Mouse (Mus musculus): ENCODE data around the gene Mdm4.
A peak's percentile ranks its signal among the peaks of the same experiment; 100 is the strongest.

Mdm4 gene

DNA sequence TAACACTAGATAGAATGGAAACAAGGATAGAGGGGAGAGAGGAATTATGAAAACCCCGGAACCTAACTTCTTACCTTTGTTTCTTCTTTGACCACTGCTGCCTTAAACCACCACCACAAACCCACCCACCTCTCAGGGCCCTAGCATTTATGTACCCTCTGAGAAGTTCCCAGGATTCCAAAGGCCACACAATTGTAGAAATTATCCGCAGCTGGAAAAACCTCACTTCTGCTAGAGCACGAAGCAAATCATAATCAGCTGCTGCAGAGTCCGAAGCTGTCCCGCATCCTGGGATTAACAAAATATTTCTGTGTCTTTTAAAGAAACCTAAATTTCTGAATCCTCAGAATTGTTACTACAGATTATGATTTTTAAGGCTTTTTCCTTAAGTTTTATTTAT lies at the start of gene Mdm4:
Mdm4 (minus strand) TSS at position 101 of the 400 bp plus-strand sequence.
- DNase-seq (ENCODE audit: low read depth, low spot score): no peak

DNA sequence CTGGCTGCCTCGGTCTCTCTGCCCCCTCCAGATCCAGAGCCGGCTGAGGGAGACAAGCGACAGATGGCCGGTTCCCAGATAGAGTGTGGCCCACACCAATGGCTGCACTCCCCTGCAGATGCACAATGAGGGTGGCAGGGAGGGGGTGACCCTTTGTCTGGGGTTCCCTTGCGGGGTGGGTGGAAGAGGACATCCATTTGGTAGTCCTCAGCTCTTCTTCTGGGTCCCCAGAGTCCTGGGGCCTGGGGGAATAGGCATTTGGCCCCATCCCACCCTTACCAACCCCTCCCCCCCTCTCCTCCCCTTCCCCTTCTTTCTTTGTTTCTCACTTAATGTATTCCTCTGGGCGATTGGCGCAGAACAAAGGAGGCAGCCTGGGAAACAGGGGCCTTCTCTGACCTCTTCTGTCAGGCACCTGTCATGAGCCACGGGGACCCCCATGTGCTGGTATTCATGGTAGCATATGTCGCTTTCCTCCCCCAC lies 49.8 kb upstream of the Mdm4 start:
- no peak for DNase-seq (ENCODE audit: low read depth, low spot score)

DNA sequence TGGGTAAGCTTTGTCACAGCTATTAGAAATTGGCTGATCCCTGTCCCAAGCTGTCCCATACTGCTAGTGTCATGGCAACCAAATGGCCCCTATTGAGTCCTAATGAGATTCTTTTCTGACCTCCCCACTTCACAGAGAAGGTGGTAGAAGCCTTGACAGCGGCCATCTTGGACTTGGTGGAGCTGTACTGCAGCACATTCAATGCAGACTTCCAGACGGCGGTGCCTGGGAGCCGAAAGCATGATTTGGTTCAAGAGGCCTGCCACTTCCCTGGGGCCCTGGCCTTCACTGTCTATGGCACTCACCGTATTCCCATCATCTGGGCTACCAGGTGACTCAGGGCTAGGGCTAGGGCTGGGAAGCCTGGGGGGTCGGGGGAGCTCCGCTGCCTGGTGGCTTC lies 49.1 kb upstream of the Mdm4 start:
- no peak for DNase-seq (ENCODE audit: low read depth, low spot score)

DNA sequence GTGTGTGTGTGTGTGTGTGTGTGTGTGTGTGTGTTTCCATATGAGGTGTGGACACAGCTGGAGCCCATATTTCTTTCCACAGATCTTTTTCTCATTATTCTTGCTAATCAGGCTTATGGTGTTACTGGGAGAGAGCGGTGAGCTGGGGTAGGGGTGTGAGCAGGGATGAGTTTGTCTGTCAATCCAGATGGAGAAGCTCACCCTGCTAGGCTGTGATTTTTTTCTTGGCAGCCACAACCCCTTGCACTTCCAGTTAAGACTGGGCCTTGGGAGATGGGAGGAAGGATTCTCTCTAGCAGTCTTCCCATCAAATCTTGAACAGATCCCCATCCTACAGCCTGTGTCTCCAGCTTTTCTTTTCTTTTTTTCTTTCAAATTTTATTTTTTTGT lies 48.0 kb upstream of the Mdm4 start:
- DNase-seq (ENCODE audit: low read depth, low spot score): no peak

DNA sequence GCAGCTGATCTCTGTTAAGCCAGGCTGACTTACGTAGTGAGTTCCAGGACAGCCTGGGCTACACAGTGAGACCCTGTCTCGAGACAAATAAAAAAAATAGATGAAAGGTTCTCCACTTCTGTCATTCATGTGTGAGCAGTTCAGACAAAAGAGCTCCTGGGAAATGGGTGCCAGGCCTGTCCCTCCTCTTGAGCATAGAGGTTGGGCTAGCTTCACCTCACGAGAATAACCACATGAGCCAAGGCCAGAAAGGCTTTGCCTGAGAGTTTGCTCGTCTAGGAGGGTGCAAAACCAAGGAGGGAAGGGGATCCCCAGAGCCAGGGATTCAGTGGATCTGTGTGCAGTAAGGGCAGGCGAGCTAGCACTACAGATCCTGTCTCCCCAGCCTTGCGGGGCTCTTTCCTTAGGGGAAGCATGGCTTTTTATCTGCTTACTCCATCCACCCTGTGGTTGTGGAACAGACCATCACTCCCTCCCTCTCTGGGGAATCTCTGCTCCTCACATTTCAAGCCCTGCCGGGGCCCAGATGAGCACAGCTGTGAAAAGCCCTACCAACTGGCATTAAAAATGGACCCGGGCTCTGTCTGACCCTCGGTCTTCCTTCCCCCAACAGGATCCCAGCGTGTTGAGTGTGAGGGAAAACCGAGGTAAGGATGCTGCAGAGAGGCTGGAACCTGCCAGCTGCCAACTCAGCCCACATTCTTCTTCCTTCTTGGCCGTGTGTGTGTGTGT lies 47.4 kb upstream of the Mdm4 start:
- no peak for DNase-seq (ENCODE audit: low read depth, low spot score)

DNA sequence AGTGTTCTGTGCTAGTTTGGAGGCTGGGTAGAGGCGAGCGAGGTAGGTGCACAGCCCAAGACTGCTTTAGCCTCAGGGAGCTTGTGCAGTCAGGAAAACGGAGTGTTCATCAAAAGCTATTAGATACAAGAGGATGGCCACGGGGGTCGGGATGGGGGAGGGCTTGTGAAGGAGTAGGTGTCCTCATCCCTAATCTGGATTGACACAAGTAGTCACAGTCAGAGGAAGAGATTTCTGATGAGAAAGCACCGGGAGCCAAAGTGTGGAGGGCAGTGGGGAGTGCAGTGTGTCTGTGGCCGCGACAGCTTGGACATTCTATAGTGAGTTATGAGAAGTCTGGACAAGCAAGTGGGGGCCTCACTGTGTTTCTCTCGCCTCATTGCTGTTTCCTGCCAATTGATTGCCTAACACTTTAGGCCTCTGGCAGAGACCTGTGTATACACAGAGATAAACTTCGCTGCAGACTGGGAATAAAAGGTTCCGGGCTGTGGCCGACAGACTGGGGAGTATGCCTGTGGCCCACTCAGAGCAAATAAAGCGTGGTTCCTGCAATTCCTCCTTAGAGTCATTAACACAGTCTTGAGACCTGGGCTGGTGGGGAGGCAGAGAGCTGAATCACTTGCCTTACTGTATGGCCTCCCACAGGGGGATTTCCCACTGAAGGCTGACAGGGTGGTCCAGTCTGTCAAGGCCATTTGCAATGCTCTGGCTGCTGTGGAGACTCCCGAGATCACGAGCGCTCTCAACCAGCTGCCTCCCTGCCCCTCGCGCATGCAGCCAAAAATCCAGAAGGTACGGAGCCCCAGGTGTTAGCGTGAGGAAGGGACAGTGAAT lies 46.5 kb upstream of the Mdm4 start:
- no peak for DNase-seq (ENCODE audit: low read depth, low spot score)

DNA sequence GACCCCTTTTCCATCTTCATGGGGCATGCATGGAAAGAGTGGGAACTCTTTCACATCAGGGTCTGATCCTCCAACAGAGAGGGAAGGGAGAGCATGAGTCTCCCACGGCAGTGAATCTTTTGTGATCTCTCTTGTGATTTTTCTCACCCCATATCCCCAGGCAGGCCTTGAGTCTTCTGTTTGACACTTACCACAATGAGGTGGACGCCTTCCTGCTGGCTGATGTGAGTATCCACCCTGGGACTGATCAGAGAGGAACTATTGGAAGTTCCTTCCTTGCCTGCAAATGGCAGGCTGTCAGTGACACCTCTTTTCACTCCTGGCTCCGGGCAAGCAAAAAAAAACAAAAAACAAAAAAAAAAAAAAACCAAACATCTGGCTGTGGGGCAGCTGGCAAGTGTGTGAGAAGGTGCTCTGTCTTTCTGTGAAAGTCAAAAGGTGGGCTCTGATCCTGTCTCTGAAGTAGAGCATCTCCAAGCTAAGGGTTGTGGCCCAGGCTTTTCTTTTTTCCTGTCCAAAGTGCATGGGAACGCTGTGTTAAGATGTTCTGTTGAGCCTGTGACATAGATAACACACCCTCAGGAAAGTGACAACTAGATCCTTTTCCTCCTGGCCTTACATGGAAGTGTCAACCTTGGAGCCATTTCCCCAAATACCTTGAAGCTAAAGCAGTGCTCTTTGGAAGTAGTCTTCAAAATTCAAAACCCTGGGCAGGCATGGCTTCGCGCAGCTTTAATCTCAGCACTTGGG lies 45.5 kb upstream of the Mdm4 start:
- DNase-seq (ENCODE audit: low read depth, low spot score): no peak

DNA sequence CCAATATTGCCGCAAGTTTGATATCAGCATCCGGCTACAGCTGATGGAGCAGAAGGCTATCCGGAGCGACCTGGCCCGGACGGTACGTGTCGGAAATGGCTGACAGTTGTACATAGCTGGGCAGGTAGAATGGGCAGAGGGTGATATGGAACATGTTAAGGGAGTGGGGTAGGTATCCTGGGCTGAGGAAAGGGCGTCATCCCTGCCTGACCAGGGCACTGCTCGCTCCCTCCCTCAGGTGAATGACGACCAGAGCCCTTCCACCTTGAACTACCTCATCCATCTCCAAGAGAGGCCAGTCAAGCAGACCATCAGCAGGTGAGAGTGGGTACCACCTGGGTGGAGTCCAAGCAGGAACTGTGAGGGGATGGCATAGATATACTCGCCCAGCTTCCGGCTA lies 44.2 kb upstream of the Mdm4 start:
- DNase-seq (ENCODE audit: low read depth, low spot score): no peak

DNA sequence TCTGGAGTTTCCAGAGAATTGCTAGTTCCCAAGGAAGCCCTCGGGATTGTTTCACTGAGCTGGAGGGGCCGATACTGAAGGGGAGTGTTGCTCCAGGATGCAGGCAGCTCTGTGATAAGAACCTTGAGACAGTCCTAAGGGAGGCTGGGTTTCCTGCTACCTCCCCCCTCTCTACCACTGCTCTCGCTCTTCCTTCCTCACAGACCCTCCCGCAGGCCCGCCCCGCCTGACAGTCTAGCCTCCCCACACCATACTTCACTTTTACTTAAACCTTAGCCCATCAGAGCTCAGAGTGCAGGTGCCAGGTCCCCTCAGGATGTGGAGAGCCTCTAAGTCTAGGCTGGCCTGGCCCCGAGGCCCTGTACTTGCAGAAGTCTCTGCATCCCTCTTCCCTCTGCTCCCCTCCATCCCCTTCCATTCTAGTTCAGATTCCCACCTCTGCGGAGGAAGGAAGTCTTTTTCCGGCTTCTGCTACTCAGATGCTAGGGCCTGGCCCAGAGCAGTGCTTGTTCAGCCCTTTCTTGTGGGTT lies 43.0 kb upstream of the Mdm4 start:
- DNase-seq (ENCODE audit: low read depth, low spot score): no peak

DNA sequence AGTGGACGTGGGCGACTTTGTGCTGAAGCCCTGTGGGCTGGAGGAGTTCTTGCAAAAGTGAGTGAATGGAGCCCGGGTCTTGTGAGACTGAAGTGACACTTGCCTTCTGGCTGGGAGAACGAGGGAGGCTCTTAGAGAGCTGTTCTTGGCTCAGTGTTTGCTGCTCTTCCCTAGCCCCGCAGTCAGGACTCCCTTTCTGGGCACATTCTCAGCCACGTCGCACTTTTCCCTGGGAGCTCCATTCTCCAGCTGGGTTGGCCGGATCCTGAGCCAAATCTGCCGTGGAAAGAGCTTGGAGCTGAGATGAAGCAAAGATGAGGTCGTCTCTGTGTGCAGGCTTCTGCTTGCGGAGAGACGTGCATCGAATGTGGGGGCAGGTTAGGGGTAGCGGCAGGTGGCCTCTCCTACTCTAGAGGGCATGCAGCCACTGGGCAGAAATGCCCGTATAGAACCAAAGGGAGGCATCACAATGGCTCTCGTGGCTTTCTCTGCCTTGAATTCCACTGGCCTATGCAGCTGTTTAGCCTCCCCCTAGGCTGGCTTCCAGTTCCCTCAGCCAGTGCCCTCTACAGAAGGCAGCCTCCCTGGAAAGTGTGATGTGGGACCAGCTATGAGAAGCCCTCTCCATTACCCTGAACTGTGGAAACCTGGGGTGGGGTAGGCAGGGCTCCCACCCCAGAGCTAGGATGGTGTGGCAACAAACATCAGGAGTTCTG lies 41.5 kb upstream of the Mdm4 start:
- peak; percentile 57 for DNase-seq (ENCODE audit: low read depth, low spot score)

DNA sequence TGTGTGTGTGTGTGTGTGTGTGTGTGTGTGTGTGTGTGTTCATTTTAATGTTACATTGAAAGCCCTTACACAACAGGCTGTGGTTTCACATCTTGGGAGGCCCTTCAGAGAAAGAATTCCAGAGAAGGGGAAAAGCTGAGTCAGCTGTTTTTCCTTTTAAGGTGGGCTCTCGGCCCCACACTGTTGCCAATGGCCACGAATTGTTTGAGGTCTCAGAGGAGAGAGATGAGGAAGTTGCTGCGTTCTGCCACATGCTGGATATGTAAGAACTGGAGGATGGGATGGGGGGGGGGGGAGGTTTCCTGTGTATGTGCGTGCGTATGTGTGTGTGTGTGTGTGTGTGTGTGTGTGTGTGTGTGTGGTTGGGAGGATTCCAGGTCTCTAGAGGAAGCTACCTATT lies 39.8 kb upstream of the Mdm4 start:
- no peak for DNase-seq (ENCODE audit: low read depth, low spot score)

DNA sequence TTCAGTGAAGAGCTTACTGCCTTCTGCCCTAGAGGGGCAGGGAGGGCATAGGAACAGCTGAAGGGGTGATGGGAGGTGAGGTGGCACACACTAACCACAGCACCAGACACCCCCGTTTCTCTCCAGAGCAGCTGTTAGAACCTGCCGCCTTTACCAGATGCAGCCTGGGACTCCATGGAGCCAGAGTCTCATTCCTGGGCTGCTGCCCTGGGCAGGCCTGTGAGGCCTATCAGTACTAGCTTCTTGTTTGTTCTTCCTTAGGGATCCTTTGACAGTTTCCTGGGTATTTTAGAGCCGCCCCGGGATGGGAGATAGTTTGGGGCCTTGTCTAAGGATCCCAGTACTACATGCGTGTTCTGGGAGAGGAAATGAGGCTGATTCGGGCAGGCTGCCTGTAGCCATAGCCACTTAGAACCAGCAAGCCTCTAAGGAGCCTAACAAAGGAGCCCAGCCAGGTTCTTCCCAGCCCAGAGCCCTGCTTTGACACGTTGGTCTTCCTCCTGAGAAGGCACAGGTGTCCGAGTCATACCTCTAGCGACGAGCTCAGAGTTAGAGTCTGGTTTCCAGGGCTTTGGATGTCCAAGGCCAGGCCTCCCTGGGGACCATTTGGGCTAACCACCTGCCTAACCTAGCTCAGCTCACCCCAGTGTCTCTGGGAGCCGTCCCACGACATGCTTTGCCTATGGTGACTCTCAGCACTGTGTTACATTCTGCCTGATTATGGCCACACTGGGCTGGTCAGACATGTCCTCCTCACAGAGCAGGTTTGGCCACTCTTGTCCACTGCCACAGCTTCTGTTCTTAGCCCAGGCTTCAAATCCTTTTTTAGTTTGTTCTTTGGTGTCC lies 39.1 kb upstream of the Mdm4 start:
- no peak for DNase-seq (ENCODE audit: low read depth, low spot score)

DNA sequence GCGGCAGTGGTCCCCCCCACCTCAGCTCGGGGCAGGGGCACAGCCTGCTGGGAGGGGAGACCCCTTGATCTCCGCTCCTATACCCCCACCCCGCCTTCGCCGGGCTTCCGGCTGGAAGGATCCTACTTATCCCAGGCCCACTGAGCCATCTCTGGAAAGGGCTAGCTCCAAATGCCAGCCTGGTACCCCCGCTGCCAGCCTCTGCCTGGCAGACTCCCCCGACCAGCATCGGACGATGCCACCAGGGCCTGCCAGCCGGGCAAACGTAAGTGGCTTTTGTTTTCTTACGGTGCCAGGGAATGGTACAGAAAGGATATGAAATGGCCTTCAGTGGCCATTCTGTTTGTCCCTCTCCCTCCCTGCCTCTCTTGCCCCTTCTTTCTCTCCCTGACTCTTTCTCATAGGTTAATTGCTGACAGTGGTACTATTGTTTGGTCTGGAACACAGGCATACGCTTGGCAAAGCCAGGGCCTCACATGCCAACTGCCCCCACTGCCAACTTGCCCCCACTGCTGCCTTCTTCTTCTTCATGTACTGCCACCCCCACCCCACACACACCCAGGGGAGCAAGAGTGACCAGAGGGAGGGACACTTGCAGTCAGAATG lies 38.4 kb upstream of the Mdm4 start:
- no peak for DNase-seq (ENCODE audit: low read depth, low spot score)

DNA sequence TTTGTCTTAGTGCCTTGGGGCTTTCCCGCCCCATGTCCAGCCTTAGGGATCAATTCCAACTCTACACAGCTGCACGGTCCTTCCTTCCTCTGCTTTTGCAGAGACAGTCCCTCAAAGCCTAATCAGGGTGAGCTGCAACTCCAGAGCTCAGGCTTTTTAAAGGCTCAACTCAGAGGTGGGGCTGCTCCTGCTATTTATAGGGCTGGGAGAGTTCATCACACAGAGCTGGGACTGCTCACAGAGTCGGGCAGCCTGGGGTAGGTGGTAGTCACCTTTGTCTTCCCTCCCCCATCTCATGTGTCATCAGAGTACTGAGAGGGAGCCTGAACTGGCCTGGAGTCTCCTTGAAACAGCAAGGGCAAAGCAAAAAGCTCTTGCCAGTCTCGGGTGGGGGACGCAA lies 37.9 kb upstream of the Mdm4 start:
- no peak for DNase-seq (ENCODE audit: low read depth, low spot score)

DNA sequence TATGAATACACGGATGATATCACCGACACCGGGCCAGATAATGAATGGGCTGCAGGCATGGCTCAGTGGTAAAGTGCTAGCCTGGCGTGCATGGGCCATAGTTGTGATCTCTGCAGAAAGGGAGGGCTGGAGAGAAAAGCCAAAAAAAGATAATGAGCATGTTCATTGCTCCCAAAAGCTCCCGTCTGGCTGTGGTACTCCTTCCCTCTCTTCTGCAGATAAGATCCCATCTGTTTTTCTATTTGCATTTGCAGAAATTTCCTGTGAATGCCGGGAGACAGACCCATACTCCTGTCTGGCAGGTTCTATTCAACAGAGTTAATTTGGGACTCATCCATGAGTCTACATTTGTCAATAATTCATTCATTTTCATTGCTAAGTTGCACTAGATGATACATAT lies 32.8 kb upstream of the Mdm4 start:
- no peak for DNase-seq (ENCODE audit: low read depth, low spot score)

DNA sequence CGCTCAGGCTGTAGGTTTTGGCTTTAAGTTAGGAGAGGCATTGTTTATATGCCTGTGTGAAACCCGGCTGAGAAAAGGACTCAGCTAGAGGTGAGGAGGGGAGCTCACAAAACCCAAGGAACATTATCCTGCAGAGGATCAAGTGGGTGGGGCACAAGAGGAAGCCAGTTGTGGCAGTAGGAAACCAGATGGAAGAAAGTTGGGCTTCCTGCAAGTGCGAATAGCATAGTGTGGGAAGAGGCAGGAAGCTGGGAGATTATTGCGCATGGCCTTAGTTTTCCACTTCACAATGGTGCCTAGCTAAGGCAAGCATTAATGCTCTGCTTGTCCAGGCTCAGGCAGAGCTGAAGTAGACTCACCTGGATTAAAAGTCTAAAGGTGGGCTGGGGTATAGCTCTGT lies 30.3 kb upstream of the Mdm4 start:
- DNase-seq (ENCODE audit: low read depth, low spot score): no peak

DNA sequence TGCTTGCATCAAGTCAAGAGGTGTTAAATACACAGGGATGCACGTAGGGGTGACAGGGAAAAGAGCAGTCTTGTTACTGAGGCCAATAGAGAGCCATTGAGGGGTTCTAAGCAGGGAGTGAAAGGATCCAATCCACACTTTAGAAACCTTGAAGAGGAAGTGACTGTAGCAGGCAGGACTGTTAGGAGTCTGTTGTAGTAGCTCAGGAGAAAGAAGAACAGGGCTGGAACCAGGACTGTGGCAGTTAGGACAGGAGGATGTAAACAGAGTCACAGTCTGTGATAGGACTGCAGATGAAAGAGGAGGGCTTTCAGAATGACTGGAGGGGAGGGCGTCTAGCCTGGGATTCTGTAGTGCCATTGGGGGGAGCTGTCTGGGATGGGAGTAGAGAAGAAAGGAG lies 29.2 kb upstream of the Mdm4 start:
- no peak for DNase-seq (ENCODE audit: low read depth, low spot score)

DNA sequence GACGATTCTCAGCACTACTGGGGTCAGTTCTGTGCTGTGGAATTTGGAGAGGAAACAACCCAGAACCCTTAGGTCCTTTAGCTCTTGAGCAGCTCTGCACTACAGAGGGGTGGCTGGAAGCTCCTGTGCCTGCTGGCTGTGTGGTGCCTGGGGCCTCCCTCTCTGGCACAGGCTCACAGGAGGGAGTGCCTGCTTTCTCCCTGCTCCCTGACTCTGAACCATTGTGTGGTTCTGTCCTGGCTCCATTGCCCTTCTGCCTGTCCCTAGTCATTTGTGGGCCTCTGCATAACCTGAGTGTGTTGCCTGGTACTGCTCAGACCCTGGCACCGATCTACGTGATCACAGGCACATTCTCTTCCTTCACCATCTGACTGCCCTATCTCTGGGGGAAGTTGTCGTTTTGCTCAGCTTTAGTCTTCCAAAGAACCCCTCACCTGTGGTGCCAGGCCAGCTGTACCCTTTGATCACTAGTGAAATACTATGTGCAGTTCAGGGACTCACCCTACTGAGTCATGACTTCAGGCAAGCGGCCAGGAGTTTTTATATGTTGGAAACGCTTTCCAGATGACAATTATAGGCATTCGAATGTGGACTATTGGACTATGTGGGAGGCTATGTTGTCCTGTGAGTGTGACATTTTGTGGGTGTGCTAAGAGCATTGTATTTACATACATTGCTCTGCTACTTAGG lies 27.1 kb upstream of the Mdm4 start:
- no peak for DNase-seq (ENCODE audit: low read depth, low spot score)

DNA sequence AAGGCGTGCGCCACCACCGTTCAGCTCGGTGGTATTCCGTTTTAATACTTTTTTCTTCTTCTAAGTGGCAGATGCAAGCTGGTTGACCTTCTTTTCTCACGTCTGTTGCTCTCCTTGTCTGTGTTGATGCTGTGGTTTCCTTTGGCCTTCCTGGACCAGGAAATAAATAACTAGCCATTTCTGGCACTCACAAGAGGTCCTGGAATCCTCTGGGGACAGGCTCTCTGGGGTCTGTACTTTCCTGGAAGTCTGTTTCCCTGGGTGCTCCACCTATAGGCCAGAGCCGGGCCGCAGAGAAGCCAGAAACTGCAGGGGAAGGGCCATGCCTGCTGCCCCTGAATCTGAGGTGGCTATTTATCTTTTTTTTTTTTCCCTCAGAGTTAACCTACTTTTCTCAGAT lies 24.0 kb upstream of the Mdm4 start:
- DNase-seq (ENCODE audit: low read depth, low spot score): no peak

DNA sequence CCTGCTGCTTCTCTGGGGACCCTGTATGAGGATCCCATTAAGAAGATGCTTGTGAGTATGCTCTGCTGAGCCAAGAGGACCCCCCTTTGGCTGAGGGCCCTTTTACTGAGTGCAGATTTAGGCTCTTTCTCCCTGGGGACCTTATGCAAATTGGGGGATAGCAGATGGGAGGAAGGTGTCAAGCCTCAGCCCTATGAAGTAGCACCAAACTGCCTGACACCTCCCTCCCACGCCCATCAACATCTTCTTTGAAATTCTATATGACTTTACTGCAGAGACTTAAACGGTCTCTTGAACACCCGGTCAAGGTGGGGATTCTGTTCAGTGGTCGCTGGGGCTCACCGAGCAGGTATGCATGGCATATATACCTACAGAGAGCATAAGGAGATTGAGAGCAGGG lies 22.7 kb upstream of the Mdm4 start:
- DNase-seq (ENCODE audit: low read depth, low spot score): no peak

All from brain, embryonic 18.5 days (tissue).